Mouse (Mus musculus): ENCODE measurements around the gene 4930452B06Rik. TPM values are rescaled to one million over a fixed set of nuclear protein-coding genes. Genes with fewer than 3 reads are reported as not detected.
"Not testable (repeated sequence)": the region's sequence is repeated elsewhere in the genome, so short reads cannot be mapped to it uniquely, and the experiment has no call there.

Gene 4930452B06Rik
- total and polyA plus RNA-seq, 3 experiments = 1.6 to 2.7 (median 2.3) TPM

DNA sequence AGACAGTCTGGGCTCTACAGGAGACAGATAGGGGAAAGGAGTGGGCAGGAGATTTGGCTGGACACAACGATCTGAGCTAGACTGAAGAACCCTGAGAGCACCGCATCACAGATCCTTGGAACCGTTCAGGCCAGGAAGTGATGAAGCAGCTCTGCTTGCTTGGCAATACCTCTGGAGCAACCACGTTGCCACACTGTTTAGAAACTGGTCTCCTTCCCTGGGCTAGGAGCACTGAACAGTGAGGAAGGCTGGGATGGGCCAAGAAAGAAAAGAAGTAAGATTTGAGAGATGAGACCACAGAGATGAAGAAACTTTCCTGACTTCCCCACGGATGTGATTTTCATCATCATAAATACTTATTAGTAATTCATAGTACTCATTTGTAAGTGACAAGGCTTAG, 45.5 kb downstream of the 4930452B06Rik start:
- intact Hi-C loops (cut with DNase I) = no loop called here
- 55% methylated on average over 5 of the region's 5 CpGs for WGBS
- H3K36me3 ChIP-seq (ENCODE audit: control insufficient read depth, insufficient read depth, low read length) = no peaks in the 10 kb centered on the region
- H3K4me1 ChIP-seq (ENCODE audit: control insufficient read depth, insufficient read depth, low read length) = peaks cover under 1% of the 10 kb centered on the region; the same call in 1 of the 2 replicates
- H3K27ac ChIP-seq = no peak overlapping the region
- H3K9ac ChIP-seq (ENCODE audit: low read depth, low read length) = no peak overlapping the region
- H3K27me3 ChIP-seq (ENCODE audit: control insufficient read depth, insufficient read depth, low read length) = no peaks in the 10 kb centered on the region
- no peak for TF ChIP-seq POLR2A (IDR thresholded peaks at IDR 0.05; ENCODE audit: insufficient read depth, low read depth, low read length)
- no peak for TF ChIP-seq EP300 (IDR thresholded peaks at IDR 0.05; ENCODE audit: insufficient read depth, low read depth, low read length)
- TF ChIP-seq CTCF (IDR thresholded peaks at IDR 0.05) = no peak
- no peak for DNase-seq
- no peak overlapping the region for H3K4me3 ChIP-seq
- H3K79me2 ChIP-seq (replicated peaks; ENCODE audit: control insufficient read depth, insufficient read depth, low read length) = no peaks in the 10 kb centered on the region

DNA sequence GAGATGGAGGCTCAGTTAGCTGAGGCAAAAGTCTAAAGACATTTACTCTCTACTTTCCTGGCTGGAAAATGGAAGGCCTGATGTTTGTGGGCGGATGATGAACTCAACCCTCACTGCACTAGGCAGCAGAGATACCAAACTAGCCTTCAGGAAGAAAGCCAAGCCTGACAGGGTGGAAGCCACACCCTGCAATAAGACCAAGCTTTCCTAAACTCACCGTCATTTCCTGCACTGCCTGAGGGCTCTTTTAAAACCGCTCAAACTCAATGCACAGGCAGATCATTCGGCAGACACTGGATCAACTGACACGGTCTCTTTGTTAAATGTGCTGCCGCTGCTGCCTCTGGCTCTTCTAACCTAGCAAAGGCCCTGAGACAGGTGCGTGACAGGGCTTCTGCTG, 50.4 kb downstream of the 4930452B06Rik start:
- Histone ChIP-seq H3K4me1 (ENCODE audit: control insufficient read depth, insufficient read depth, low read length) (peaks cover 1% of the 10 kb centered on the region; the same call in 1 of the 2 replicates), H3K4me3 (no peak overlapping the region), H3K79me2 (replicated peaks; ENCODE audit: control insufficient read depth, insufficient read depth, low read length) (no peaks in the 10 kb centered on the region), H3K27ac (no peak overlapping the region), H3K36me3 (ENCODE audit: control insufficient read depth, insufficient read depth, low read length) (no peaks in the 10 kb centered on the region), H3K27me3 (ENCODE audit: control insufficient read depth, insufficient read depth, low read length) (no peaks in the 10 kb centered on the region), H3K9ac (ENCODE audit: low read depth, low read length) (no peak overlapping the region)
- TF ChIP-seq EP300 (IDR thresholded peaks at IDR 0.05; ENCODE audit: insufficient read depth, low read depth, low read length) = no peak
- no peak for TF ChIP-seq POLR2A (IDR thresholded peaks at IDR 0.05; ENCODE audit: insufficient read depth, low read depth, low read length)
- no peak for TF ChIP-seq CTCF (IDR thresholded peaks at IDR 0.05)
- 55% methylated on average over 7 of the region's 7 CpGs for WGBS
- peak in 1 of 2 experiments; percentile 6 for DNase-seq
- intact Hi-C loops (cut with DNase I) = no loop called here

DNA sequence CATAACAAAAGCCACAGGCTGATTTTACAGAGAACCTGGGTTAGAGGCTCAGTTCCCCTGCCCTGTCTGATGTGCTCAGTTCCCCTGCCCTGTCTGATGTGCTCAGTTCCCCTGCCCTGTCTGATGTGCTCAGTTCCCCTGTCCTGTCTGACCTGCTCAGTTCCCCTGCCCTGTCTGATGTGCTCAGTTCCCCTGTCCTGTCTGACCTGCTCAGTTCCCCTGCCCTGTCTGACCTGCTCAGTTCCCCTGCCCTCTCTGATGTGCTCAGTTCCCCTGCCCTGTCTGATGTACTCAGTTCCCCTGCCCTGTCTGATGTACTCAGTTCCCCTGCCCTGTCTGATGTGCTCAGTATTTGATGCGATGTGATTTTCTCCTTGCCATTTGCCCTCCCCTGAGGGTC, 51.6 kb downstream of the 4930452B06Rik start:
- H3K4me1 ChIP-seq (ENCODE audit: control insufficient read depth, insufficient read depth, low read length); H3K9ac ChIP-seq (ENCODE audit: low read depth, low read length); H3K27me3 ChIP-seq (ENCODE audit: control insufficient read depth, insufficient read depth, low read length); H3K79me2 ChIP-seq (replicated peaks; ENCODE audit: control insufficient read depth, insufficient read depth, low read length); intact Hi-C loops (cut with DNase I); H3K4me3 ChIP-seq; H3K36me3 ChIP-seq (ENCODE audit: control insufficient read depth, insufficient read depth, low read length); DNase-seq; H3K27ac ChIP-seq: not testable (repeated sequence)
- WGBS = 86% methylated on average over 1 of the region's 1 CpGs

GRCm38 (mm10) chr14:8612080-8612479, 54.0 kb downstream of the 4930452B06Rik start:
- no peak overlapping the region for H3K27ac ChIP-seq
- TF ChIP-seq EP300 (IDR thresholded peaks at IDR 0.05; ENCODE audit: insufficient read depth, low read depth, low read length) (no peak), POLR2A (IDR thresholded peaks at IDR 0.05; ENCODE audit: insufficient read depth, low read depth, low read length) (no peak), CTCF (IDR thresholded peaks at IDR 0.05) (no peak)
- no peaks in the 10 kb centered on the region for H3K36me3 ChIP-seq (ENCODE audit: control insufficient read depth, insufficient read depth, low read length)
- peaks cover 1% of the 10 kb centered on the region; the same call in 1 of the 2 replicates for H3K4me1 ChIP-seq (ENCODE audit: control insufficient read depth, insufficient read depth, low read length)
- no peak overlapping the region for H3K9ac ChIP-seq (ENCODE audit: low read depth, low read length)
- no peak overlapping the region for H3K4me3 ChIP-seq
- no peak for DNase-seq
- H3K79me2 ChIP-seq (replicated peaks; ENCODE audit: control insufficient read depth, insufficient read depth, low read length) = no peaks in the 10 kb centered on the region
- intact Hi-C loops (cut with DNase I) = no loop called here
- no peaks in the 10 kb centered on the region for H3K27me3 ChIP-seq (ENCODE audit: control insufficient read depth, insufficient read depth, low read length)

- Histone ChIP-seq H3K27me3 (ENCODE audit: control insufficient read depth, insufficient read depth, low read length) (no peaks in the 10 kb centered on the region), H3K36me3 (ENCODE audit: control insufficient read depth, insufficient read depth, low read length) (no peaks in the 10 kb centered on the region), H3K9ac (ENCODE audit: low read depth, low read length) (no peak overlapping the region), H3K4me1 (ENCODE audit: control insufficient read depth, insufficient read depth, low read length) (no peaks in the 10 kb centered on the region), H3K79me2 (replicated peaks; ENCODE audit: control insufficient read depth, insufficient read depth, low read length) (no peaks in the 10 kb centered on the region), H3K27ac (no peak overlapping the region), H3K4me3 (no peak overlapping the region)
- intact Hi-C loops (cut with DNase I) = no loop called here
- 81% methylated on average over 3 of the region's 3 CpGs for WGBS
- DNase-seq = no peak
- TF ChIP-seq POLR2A (IDR thresholded peaks at IDR 0.05; ENCODE audit: insufficient read depth, low read depth, low read length) (no peak), CTCF (IDR thresholded peaks at IDR 0.05) (no peak), EP300 (IDR thresholded peaks at IDR 0.05; ENCODE audit: insufficient read depth, low read depth, low read length) (no peak)
These were observed 55.9 kb downstream of the 4930452B06Rik start for GRCm38 (mm10) chr14:8610108-8610507.

- Histone ChIP-seq H3K27ac (no peak overlapping the region), H3K79me2 (replicated peaks; ENCODE audit: control insufficient read depth, insufficient read depth, low read length) (no peaks in the 10 kb centered on the region), H3K4me1 (ENCODE audit: control insufficient read depth, insufficient read depth, low read length) (no peaks in the 10 kb centered on the region), H3K9ac (ENCODE audit: low read depth, low read length) (no peak overlapping the region), H3K36me3 (ENCODE audit: control insufficient read depth, insufficient read depth, low read length) (no peaks in the 10 kb centered on the region), H3K4me3 (no peak overlapping the region), H3K27me3 (ENCODE audit: control insufficient read depth, insufficient read depth, low read length) (no peaks in the 10 kb centered on the region)
- 7% methylated on average over 3 of the region's 3 CpGs for WGBS
- intact Hi-C loops (cut with DNase I) = loop anchor here (2.0 kb wide), 1 partner anchor 92 kb away; no protein-coding TSS in a partner anchor
- peak; percentile 28 to 51 for DNase-seq
- TF ChIP-seq CTCF (IDR thresholded peaks at IDR 0.05) (peak; percentile 84), POLR2A (IDR thresholded peaks at IDR 0.05; ENCODE audit: insufficient read depth, low read depth, low read length) (no peak), EP300 (IDR thresholded peaks at IDR 0.05; ENCODE audit: insufficient read depth, low read depth, low read length) (0 out of 2 replicates have a peak, but pooled peaks have one; percentile 57)
These were observed 57.4 kb downstream of the 4930452B06Rik start for GRCm38 (mm10) chr14:8608559-8609171.

All from heart, adult 2 months (tissue).